Mouse (Mus musculus) B cell, adult 67 days (primary cell): ENCODE data around the gene Atp1b4. TPM values are rescaled to one million over a fixed set of nuclear protein-coding genes. Genes with fewer than 3 reads are reported as not detected.

Experiments used
- total RNA-seq, 2 experiments: library from RNA; stranded (reverse); gene quantifications; 4 replicates each; pipeline ENCODE4 v1.2.4; 2023

Atp1b4 gene
- not detected for total RNA-seq

GRCm38 (mm10) chrX:38315884-38316283 lies at the start of gene Atp1b4:
TSS of gene Atp1b4 (plus strand) at chrX:38316184.

Other genes with a start within 250 kb of the Atp1b4 start
- not detected for gene Rhox10, start 249.7 kb upstream of the Atp1b4 start, total RNA-seq
- gene Rhox11, start 231.0 kb upstream of the Atp1b4 start, total RNA-seq: not detected
- not detected for gene Rhox12, start 205.3 kb upstream of the Atp1b4 start, total RNA-seq
- not detected for gene Rhox13, start 195.0 kb upstream of the Atp1b4 start, total RNA-seq
- gene Zbtb33, start 126.4 kb upstream of the Atp1b4 start, total RNA-seq: 10 to 100 TPM; 34.8 to 39.0 TPM
- under 1 TPM; 0.27 to 0.32 TPM for gene Tmem255a, start 63.7 kb upstream of the Atp1b4 start, total RNA-seq
- gene Lamp2, start 140.3 kb downstream of the Atp1b4 start, total RNA-seq: 10 to 100 TPM; 70.9 to 71.2 TPM